Mouse (Mus musculus) adrenal gland, adult (tissue): Measurements from ENCODE around the gene Sparc.
A peak's percentile ranks its signal among the peaks of the same experiment; 100 is the strongest.

ENCODE experiments used
- DNase-seq, 2 experiments: peaks; one replicate each; pipeline ENCODE4 v3.0.0; 2022 to 2023; ENCODE audit warnings: low spot score in 1 of 2; ENCODE audit not compliant: inconsistent age in 2 of 2

The Sparc gene

DNA sequence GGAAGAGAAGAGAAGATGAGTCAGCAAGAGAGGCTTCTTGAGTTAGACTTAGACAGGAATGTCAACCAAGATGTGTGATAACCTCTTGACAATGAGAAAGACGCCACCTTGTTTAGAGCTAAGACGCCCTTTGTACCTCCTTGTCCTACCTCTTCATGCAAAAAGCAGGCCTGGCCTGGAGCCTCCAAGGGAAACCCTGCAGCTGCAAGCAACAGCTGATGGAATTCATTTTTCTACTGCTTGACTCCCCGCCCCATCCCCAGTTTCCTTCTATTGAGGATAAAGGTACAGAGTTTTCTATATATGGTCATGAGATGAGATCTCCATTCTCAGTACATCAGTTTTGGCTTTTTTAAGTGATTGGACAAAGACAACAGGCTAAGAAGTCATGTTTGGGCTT lies 13.0 kb downstream of the Sparc start:
- peak in 1 of 2 experiments; percentile 49 for DNase-seq

- DNase-seq, result peak; percentile 77 to 90
Observed at GRCm38 (mm10) chr11:55407133-55407532, 15.8 kb downstream of the Sparc start.

DNA sequence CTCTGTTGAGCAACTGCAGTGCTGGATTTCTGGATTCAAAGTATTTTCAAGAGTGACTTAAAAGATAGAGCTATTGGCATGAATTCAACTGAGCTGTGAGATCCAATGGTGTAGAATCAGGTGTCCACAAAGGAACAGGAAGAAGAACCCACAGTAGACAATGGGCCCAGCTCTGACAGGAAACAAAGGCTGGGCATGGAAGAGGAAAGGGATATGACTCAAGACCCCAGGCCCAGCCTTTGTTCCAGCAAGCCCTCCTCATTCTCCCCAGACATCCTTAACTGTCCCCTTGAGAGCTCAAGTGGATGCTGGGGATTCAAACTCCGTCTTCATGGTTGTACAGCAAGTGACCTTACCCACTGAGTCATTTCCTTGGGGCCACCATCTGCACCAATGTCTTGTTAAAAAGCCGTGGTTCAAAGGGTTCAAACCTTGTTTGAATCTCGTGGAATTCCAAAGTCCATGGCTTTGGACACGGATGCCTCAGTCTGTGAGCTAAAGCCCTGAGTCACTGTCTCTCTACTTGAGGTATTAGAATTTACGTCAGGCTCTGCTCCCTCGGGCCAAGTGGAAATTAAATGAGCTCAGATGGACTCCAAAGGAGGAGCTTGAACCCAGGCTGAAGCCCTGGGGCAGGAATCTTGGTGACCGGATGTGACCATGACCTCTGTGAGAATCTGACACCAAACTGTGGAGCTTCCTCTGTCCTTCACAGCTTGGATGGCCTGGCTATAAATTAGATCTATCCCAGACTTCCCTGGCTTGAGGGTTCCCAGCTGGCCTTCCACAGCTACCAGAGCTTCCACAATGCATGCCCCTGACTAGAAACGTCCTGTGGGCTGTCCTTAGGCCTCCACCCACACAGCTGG lies 17.1 kb downstream of the Sparc start:
- peak; percentile 88 to 96 for DNase-seq

GRCm38 (mm10) chr11:55404659-55405457 lies 18.1 kb downstream of the Sparc start:
- DNase-seq, result peak in 1 of 2 experiments; percentile 64

GRCm38 (mm10) chr11:55400863-55401262 lies 22.1 kb downstream of the Sparc start:
- no peak for DNase-seq

DNA sequence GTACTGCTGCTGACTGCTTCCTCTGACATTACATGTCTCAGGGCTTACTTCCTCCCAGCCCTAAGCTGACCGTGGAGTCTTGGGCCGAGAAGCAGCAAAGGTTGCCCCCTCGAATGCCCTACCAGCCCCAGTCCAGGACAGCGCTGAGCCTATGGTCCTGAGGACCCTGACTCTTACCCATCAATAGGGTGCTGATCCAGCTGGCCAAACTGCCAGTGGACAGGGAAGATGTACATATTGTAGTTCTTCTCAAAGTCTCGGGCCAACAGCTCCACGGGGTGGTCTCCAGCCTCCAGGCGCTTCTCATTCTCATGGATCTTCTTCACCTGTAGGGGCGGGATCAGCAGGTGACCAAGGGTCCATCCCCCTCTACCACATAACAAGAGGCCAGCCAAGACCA lies 24.6 kb downstream of the Sparc start:
- peak in 1 of 2 experiments; percentile 38 for DNase-seq

- DNase-seq, result peak; percentile 78 to 86
Observed at GRCm38 (mm10) chr11:55397441-55397840, 25.5 kb downstream of the Sparc start.

GRCm38 (mm10) chr11:55397036-55397435 lies 25.9 kb downstream of the Sparc start:
- DNase-seq, result no peak

DNA sequence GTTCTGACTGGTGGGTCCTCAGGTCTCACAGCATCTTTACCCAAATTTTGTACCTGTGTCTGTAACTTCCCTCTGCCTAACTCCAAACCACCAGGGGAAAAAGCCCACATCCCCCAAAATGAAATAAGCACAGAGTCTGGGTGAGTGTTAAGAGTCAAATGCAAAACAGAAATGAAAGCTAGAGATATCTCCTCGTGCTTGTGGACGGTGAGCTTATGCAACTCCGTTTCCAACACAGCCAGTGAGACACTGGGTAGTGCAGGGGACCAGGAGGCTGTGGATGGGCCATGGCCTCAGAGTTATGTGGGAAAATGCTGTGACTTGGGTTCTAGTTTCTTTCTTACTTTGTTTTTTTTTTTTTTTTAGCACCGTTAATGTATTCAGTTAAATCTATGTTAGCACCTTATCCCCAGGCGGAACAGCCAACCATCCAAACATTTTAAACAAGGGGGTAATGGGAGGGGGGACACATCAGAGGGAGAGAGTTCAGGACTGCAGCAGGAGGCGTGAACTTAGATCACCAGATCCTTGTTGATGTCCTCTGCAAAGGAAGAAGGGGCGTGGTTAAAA lies 27.8 kb downstream of the Sparc start:
- peak in 1 of 2 experiments; percentile 33 for DNase-seq

DNA sequence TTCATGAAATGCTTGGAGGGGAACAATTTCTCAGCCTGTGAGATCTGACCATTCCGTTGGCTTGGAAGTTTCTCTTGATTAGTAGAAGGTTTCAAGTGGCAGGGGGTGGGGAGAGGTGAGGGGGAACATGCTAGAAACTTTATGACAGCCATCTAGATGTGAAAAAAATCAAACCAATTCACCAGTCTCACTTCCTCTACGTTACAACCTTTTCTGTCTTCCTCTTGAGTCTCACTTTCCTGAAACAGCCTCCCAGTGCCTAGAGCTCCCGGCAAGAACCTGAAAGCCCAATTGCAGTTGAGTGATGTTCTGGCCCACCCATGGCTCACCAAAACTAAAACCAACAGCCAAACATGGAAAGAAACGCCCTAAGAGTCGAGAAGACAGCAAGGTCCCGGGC lies 28.4 kb downstream of the Sparc start:
- DNase-seq, result no peak

GRCm38 (mm10) chr11:55392474-55392873 lies 30.5 kb downstream of the Sparc start:
- DNase-seq, result peak; percentile 66 to 86

GRCm38 (mm10) chr11:55389778-55390177 lies 33.2 kb downstream of the Sparc start:
- peak; percentile 72 to 89 for DNase-seq

DNA sequence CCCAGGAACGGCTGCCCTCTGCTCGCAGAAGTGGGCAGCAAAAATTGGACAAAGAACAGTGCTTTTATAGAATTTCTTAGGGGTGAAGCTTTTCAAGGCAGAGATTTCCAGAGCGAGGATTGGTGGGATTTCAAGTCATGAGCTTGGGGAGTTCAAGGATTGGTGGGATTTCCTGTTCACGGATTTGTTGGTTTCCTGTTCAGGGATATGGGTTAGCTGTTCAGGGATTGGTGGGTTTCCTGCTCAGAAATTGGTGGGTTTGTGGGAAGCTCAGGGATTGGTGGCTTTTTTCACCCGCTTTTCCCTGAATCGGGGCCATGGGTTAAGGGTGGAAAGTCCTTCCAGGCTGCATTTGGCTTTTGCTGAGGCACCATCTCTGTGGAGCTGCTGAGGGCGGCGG lies 35.4 kb downstream of the Sparc start:
- DNase-seq, result no peak

GRCm38 (mm10) chr11:55386424-55387063 lies 36.4 kb downstream of the Sparc start:
- DNase-seq, result peak; percentile 82 to 96

- no peak for DNase-seq
Observed at GRCm38 (mm10) chr11:55383463-55384045, 39.4 kb downstream of the Sparc start.

DNA sequence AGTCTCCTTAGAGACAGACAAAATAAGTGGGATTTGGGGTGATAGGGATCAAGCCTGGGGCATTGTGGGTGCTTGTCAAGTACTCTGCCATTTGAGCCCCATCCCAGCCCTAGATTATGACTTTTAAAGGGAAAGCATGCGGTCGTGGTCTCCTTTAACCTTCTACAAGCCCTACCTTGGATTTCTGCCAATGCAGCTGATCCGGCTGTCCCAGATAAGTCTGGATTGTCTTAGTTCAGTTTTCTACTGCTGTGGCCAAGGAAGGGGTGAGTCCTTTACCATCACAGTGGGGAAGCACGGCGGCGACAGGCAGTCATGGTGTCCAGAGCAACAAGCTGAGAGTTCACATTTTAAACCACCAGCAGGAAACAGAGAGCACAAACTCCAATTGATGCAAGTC lies 42.1 kb downstream of the Sparc start:
- peak in 1 of 2 experiments; percentile 52 for DNase-seq

- DNase-seq, result peak in 1 of 2 experiments; percentile 69
Observed at GRCm38 (mm10) chr11:55378371-55378770, 44.6 kb downstream of the Sparc start.

GRCm38 (mm10) chr11:55373838-55374237 lies 49.1 kb downstream of the Sparc start:
- DNase-seq, result no peak

- DNase-seq, result no peak
Observed at GRCm38 (mm10) chr11:55373373-55373772, 49.6 kb downstream of the Sparc start.

DNA sequence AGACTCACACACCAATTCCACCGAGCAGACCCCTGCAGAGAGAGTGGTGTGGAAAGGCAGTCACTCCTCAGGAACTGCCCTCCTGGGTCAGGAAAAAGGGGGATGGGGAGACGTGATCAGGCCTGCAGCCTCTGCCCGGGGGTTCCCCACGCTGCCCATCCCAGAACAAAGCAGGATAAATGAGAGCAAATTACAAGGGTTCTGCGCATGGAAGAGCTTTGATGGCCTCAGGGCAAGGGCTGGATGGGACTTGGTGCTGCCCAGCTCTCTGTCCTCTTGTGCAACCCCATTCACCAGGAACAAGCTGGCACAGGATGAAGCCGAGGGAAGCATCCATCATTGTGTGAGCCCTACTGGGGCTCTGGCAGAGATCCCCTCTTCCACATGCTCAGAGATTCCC lies 51.0 kb downstream of the Sparc start:
- no peak for DNase-seq

GRCm38 (mm10) chr11:55369093-55369471 lies 53.9 kb downstream of the Sparc start:
- no peak for DNase-seq
